Mouse (Mus musculus) ES-Bruce4 (cell line): ENCODE data around the gene A730009L09Rik.

ENCODE experiments used
- CTCF ChIP-seq: IDR thresholded peaks from one replicate; pipeline ENCODE4 v1.8.1; 2011; ENCODE audit warnings: low read depth, low read length
- EP300 ChIP-seq: IDR thresholded peaks from 2 replicates; pipeline ENCODE4 v1.6.1; 2011; ENCODE audit warnings: low read depth, low read length; ENCODE audit not compliant: insufficient read depth

DNA sequence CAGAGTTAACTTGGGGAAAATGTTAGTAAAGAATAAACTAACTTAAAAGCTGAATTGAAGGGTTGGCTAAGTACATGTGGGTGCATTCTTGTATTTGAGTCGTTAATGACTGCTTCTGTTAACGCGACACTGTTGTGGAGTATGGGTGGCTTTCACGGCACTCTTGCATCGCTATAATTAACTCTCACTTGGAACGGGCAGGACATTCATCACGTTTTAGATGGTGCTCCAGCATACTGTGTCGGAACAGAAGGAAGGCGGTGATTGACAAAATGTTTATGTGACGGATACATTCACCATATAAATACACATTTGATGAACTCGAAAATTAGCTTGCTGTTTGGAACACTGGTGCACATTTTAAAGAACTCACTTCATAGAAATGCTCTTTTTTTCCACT lies 29.0 kb upstream of the A730009L09Rik start:
- TF ChIP-seq EP300 (no peak), CTCF (no peak)
